Mouse (Mus musculus) G1E (cell line): ENCODE measurements around the gene Zc3h6. TPM values are rescaled to one million over a fixed set of nuclear protein-coding genes. Genes with fewer than 3 reads are reported as not detected.

ENCODE experiments used
- ATAC-seq: 2 replicates; pipeline ENCODE4 v1.8.0; 2016; ENCODE audit warnings: mild to moderate bottlenecking; ENCODE audit not compliant: insufficient number of reproducible peaks, poor library complexity, low FRiP score, severe bottlenecking; ENCODE audit errors: extremely low read depth
- DNase-seq: peaks from one replicate; pipeline ENCODE4 v3.0.0; 2012; ENCODE audit warnings: low spot score
- H3K27me3 ChIP-seq: 2 replicates; pipeline ENCODE4 v1.6.1; 2012; ENCODE audit warnings: mild to moderate bottlenecking, low read length, inconsistent platforms; ENCODE audit not compliant: insufficient read depth
- H3K36me3 ChIP-seq: replicated peaks from 2 replicates; pipeline ENCODE3; 2012; ENCODE audit warnings: mild to moderate bottlenecking, inconsistent platforms
- H3K4me1 ChIP-seq: 2 replicates; pipeline ENCODE4 v1.6.1; 2012; ENCODE audit warnings: low read depth, low read length, inconsistent platforms, mixed read lengths; ENCODE audit not compliant: insufficient read depth
- H3K4me3 ChIP-seq: 2 replicates; pipeline ENCODE4 v1.5.1; 2012; ENCODE audit warnings: low read depth, mild to moderate bottlenecking, inconsistent platforms, low read length, moderate library complexity, mixed read lengths
- H3K9me3 ChIP-seq: replicated peaks from 2 replicates; pipeline ENCODE4 v1.6.1; 2012; ENCODE audit warnings: inconsistent platforms
- CTCF ChIP-seq: IDR thresholded peaks from 2 replicates; pipeline ENCODE4 v1.5.1; 2012; ENCODE audit warnings: low read depth, low read length, inconsistent platforms, mixed read lengths
- GATA1 ChIP-seq: IDR thresholded peaks from 2 replicates; pipeline ENCODE4 v1.6.1; 2012; ENCODE audit warnings: borderline replicate concordance, low read length, inconsistent platforms, mixed read lengths
- GATA2 ChIP-seq: IDR thresholded peaks from 2 replicates; pipeline ENCODE4 v1.6.1; 2012; ENCODE audit warnings: low read depth, low read length, inconsistent platforms, borderline replicate concordance
- POLR2AphosphoS5 ChIP-seq: IDR thresholded peaks from 2 replicates; pipeline ENCODE4 v1.6.1; 2012; ENCODE audit warnings: low read depth, low read length, inconsistent platforms; ENCODE audit not compliant: insufficient replicate concordance
- TAL1 ChIP-seq: conservative IDR thresholded peaks from 2 replicates; pipeline ENCODE4 v1.6.1; 2012; ENCODE audit warnings: low read depth, low read length, inconsistent platforms, mixed read lengths
- polyA plus RNA-seq: library from polyadenylated mRNA; stranded (reverse); fragments of >175 nt; gene quantifications from 2 replicates; pipeline ENCODE4 v1.2.3, GENCODE M21; 2012
- total RNA-seq, 2 experiments: library from RNA; stranded (forward) in 1 of 2; stranded (reverse) in 1 of 2; fragments of 200-1000 nt in 1 of 2; fragments of >200 nt in 1 of 2; fragmentation: Nextera tagmentation in 1 of 2; gene quantifications; 2 replicates each; pipeline ENCODE4 v1.2.3; 2014 to 2017

The Zc3h6 gene
- total and polyA plus RNA-seq, 3 experiments, result 1.9 to 9.6 (median 2.2) TPM

- ATAC-seq (no peak), DNase-seq (no peak)
- TF ChIP-seq GATA2 (no peak), GATA1 (no peak), CTCF (no peak), POLR2AphosphoS5 (no peak), TAL1 (no peak)
- Histone ChIP-seq H3K36me3 (no peaks in the 10 kb centered on the region), H3K4me3 (no peak overlapping the region), H3K9me3 (no peaks in the 10 kb centered on the region), H3K27me3 (peaks cover 6% of the 10 kb centered on the region), H3K4me1 (no peaks in the 10 kb centered on the region)
Observed at GRCm38 (mm10) chr2:129046172-129046845, 79.1 kb downstream of the Zc3h6 start.

GRCm38 (mm10) chr2:129046846-129047196 is 79.6 kb downstream of the Zc3h6 start:
- H3K4me1 ChIP-seq, result no peaks in the 10 kb centered on the region
- no peaks in the 10 kb centered on the region for H3K36me3 ChIP-seq
- ATAC-seq (no peak), DNase-seq (no peak)
- no peak for TF ChIP-seq TAL1
- TF ChIP-seq GATA2, result no peak
- TF ChIP-seq POLR2AphosphoS5, result no peak
- no peak for TF ChIP-seq GATA1
- TF ChIP-seq CTCF, result no peak
- H3K27me3 ChIP-seq, result peaks cover 6% of the 10 kb centered on the region
- H3K4me3 ChIP-seq, result no peak overlapping the region
- H3K9me3 ChIP-seq, result no peaks in the 10 kb centered on the region

GRCm38 (mm10) chr2:129047811-129048210 is 80.6 kb downstream of the Zc3h6 start, which contains the start of gene Vinac1:
Gene Vinac1, minus strand, starts transcription at chr2:129048172.
- no peak for TF ChIP-seq POLR2AphosphoS5
- TF ChIP-seq GATA1, result no peak
- no peak for TF ChIP-seq TAL1
- TF ChIP-seq CTCF, result no peak
- TF ChIP-seq GATA2, result no peak
- ATAC-seq, result no peak
- Histone ChIP-seq H3K36me3 (no peaks in the 10 kb centered on the region), H3K27me3 (peaks cover 6% of the 10 kb centered on the region), H3K4me3 (no peak within 1 kb of the TSS), H3K9me3 (no peaks in the 10 kb centered on the region), H3K4me1 (no peaks in the 10 kb centered on the region)
- no peak for DNase-seq

- no peaks in the 10 kb centered on the region for H3K4me1 ChIP-seq
- DNase-seq (no peak), ATAC-seq (no peak)
- H3K36me3 ChIP-seq, result no peaks in the 10 kb centered on the region
- TF ChIP-seq POLR2AphosphoS5 (no peak), CTCF (no peak), GATA2 (no peak), GATA1 (no peak), TAL1 (no peak)
- H3K4me3 ChIP-seq, result no peak overlapping the region
- no peaks in the 10 kb centered on the region for H3K9me3 ChIP-seq
- H3K27me3 ChIP-seq, result peaks cover 4% of the 10 kb centered on the region; the same call in 1 of the 2 replicates
Observed at GRCm38 (mm10) chr2:129052451-129052983, 85.3 kb downstream of the Zc3h6 start.

- TF ChIP-seq CTCF, result no peak
- no peak for TF ChIP-seq GATA1
- no peak for TF ChIP-seq POLR2AphosphoS5
- no peak for TF ChIP-seq GATA2
- no peak for TF ChIP-seq TAL1
- Histone ChIP-seq H3K36me3 (no peaks in the 10 kb centered on the region), H3K9me3 (no peaks in the 10 kb centered on the region), H3K27me3 (peaks cover 2% of the 10 kb centered on the region; the same call in 1 of the 2 replicates), H3K4me1 (peaks cover 3% of the 10 kb centered on the region; the same call in 1 of the 2 replicates), H3K4me3 (no peak overlapping the region)
- DNase-seq (no peak), ATAC-seq (no peak)
Observed at GRCm38 (mm10) chr2:129055741-129056140, 88.5 kb downstream of the Zc3h6 start.

- Histone ChIP-seq H3K4me3 (no peak overlapping the region), H3K4me1 (peaks cover 3% of the 10 kb centered on the region; the same call in 1 of the 2 replicates), H3K27me3 (peaks cover 4% of the 10 kb centered on the region; the same call in 1 of the 2 replicates), H3K9me3 (no peaks in the 10 kb centered on the region), H3K36me3 (no peaks in the 10 kb centered on the region)
- DNase-seq (no peak), ATAC-seq (no peak)
- no peak for TF ChIP-seq GATA1
- no peak for TF ChIP-seq POLR2AphosphoS5
- TF ChIP-seq CTCF, result 0 out of 2 replicates have a peak, but pooled peaks have one; percentile 15
Observed at GRCm38 (mm10) chr2:129056597-129056996, 89.4 kb downstream of the Zc3h6 start.

- no peaks in the 10 kb centered on the region for H3K36me3 ChIP-seq
- ATAC-seq, result no peak
- no peak overlapping the region for H3K4me3 ChIP-seq
Observed at GRCm38 (mm10) chr2:129057256-129057655, 90.1 kb downstream of the Zc3h6 start.

More at GRCm38 (mm10) chr2:129057256-129057655, 90.1 kb downstream of the Zc3h6 start:
- Histone ChIP-seq H3K4me1 (peaks cover 3% of the 10 kb centered on the region; the same call in 1 of the 2 replicates), H3K9me3 (no peaks in the 10 kb centered on the region), H3K27me3 (peaks cover 5% of the 10 kb centered on the region; the same call in 1 of the 2 replicates)
- DNase-seq, result no peak
- TF ChIP-seq CTCF (no peak), POLR2AphosphoS5 (no peak), GATA1 (no peak), GATA2 (no peak), TAL1 (no peak)
